Mouse (Mus musculus) MEL (cell line): ENCODE results near the gene Itgam. TPM values are rescaled to one million over a fixed set of nuclear protein-coding genes. Genes with fewer than 3 reads are reported as not detected.
A peak's percentile ranks its signal among the peaks of the same experiment; 100 is the strongest.

ENCODE experiments used
- DNase-seq: peaks from one replicate; pipeline ENCODE4 v3.0.0; 2011; ENCODE audit warnings: low read depth, low spot score
- H3K27ac ChIP-seq: 2 replicates; pipeline ENCODE4 v1.5.1; 2012; ENCODE audit warnings: low read depth, mild to moderate bottlenecking, control low read depth, low read length, moderate library complexity; ENCODE audit not compliant: control insufficient read depth
- H3K27me3 ChIP-seq, 2 experiments: fragments of 150-350 bp in 1 of 2; sonication (generic) in 1 of 2; 2 replicates each; pipeline ENCODE4 v1.6.1; 2012; ENCODE audit warnings: low read length in 2 of 2, mild to moderate bottlenecking in 2 of 2, improper control_type of control experiment in 1 of 2, moderate library complexity in 1 of 2; ENCODE audit not compliant: insufficient read depth in 2 of 2, control insufficient read depth in 1 of 2
- H3K36me3 ChIP-seq, 2 experiments: 2 replicates each; pipeline ENCODE4 v1.6.1; 2012 to 2014; ENCODE audit warnings: low read length in 2 of 2, improper control_type of control experiment in 1 of 2, inconsistent platforms in 1 of 2, mild to moderate bottlenecking in 1 of 2; ENCODE audit not compliant: insufficient read depth in 2 of 2, control insufficient read depth in 1 of 2
- H3K4me1 ChIP-seq, 2 experiments: fragments of 150-350 bp in 1 of 2; sonication (generic) in 1 of 2; 2 replicates each; pipeline ENCODE4 v1.6.1; 2012; ENCODE audit warnings: low read length in 2 of 2, improper control_type of control experiment in 1 of 2, mild to moderate bottlenecking in 1 of 2; ENCODE audit not compliant: insufficient read depth in 2 of 2, control insufficient read depth in 1 of 2
- H3K4me3 ChIP-seq, 2 experiments: fragments of 150-350 bp in 1 of 2; sonication (generic) in 1 of 2; 2 replicates each; pipeline ENCODE4 v1.5.1; 2012; ENCODE audit warnings: low read depth in 2 of 2, low read length in 2 of 2, mild to moderate bottlenecking in 2 of 2, moderate library complexity in 2 of 2, control low read depth in 1 of 2, improper control_type of control experiment in 1 of 2; ENCODE audit not compliant: control insufficient read depth in 1 of 2, insufficient read depth in 1 of 2
- H3K79me2 ChIP-seq: 2 replicates; pipeline ENCODE4 v1.6.1; 2012; ENCODE audit warnings: mild to moderate bottlenecking, low read length, moderate library complexity; ENCODE audit not compliant: control insufficient read depth, poor library complexity, insufficient read depth
- H3K9ac ChIP-seq: 2 replicates; pipeline ENCODE4 v1.6.1; 2012; ENCODE audit warnings: low read depth, mild to moderate bottlenecking, control low read depth, low read length, moderate library complexity; ENCODE audit not compliant: control insufficient read depth, poor library complexity, severe bottlenecking
- H3K9me3 ChIP-seq: fragments of 150-350 bp; sonication (generic); replicated peaks from 2 replicates; pipeline ENCODE4 v1.6.1; 2012; ENCODE audit warnings: mild to moderate bottlenecking, low read length, improper control_type of control experiment, moderate library complexity; ENCODE audit not compliant: insufficient read depth
- BHLHE40 ChIP-seq: IDR thresholded peaks from 2 replicates; pipeline ENCODE4 v1.6.1; 2012; ENCODE audit warnings: low read depth, mild to moderate bottlenecking, inconsistent platforms, low read length, improper control_type of control experiment, borderline replicate concordance
- CHD2 ChIP-seq: IDR thresholded peaks from 2 replicates; pipeline ENCODE4 v1.6.1; 2011; ENCODE audit warnings: low read length, improper control_type of control experiment
- JUND ChIP-seq: IDR thresholded peaks from 2 replicates; pipeline ENCODE4 v1.6.1; 2011; ENCODE audit warnings: low read depth, mild to moderate bottlenecking, improper control_type of control experiment, low read length
- MAFK ChIP-seq: IDR thresholded peaks from 2 replicates; pipeline ENCODE4 v1.6.1; 2011; ENCODE audit warnings: low read depth, mild to moderate bottlenecking, low read length, improper control_type of control experiment, borderline replicate concordance
- MEF2A ChIP-seq: IDR thresholded peaks from 2 replicates; pipeline ENCODE4 v1.6.1; 2014; ENCODE audit warnings: low read depth, mild to moderate bottlenecking, inconsistent platforms, low read length, improper control_type of control experiment; ENCODE audit not compliant: poor library complexity, insufficient replicate concordance, severe bottlenecking; ENCODE audit errors: extremely low read depth
- MYB ChIP-seq: IDR thresholded peaks from 2 replicates; pipeline ENCODE4 v1.6.1; 2011; ENCODE audit warnings: mild to moderate bottlenecking, low read depth, low read length, improper control_type of control experiment
- MYC ChIP-seq: IDR thresholded peaks from 2 replicates; pipeline ENCODE4 v1.6.1; 2011; ENCODE audit warnings: low read depth, mild to moderate bottlenecking, low read length, improper control_type of control experiment, moderate library complexity
- NRF1 ChIP-seq: IDR thresholded peaks from 2 replicates; pipeline ENCODE4 v1.6.1; 2014; ENCODE audit warnings: low read depth, mild to moderate bottlenecking, inconsistent platforms, low read length, improper control_type of control experiment, moderate library complexity; ENCODE audit not compliant: poor library complexity, insufficient read depth, severe bottlenecking
- POLR2A ChIP-seq, 2 experiments: IDR thresholded peaks; 2 replicates each; pipeline ENCODE4 v1.6.1; 2011 to 2012; ENCODE audit warnings: low read length in 2 of 2, mild to moderate bottlenecking in 2 of 2, control low read depth in 1 of 2, improper control_type of control experiment in 1 of 2, low read depth in 1 of 2, moderate library complexity in 1 of 2; ENCODE audit not compliant: control insufficient read depth in 1 of 2, insufficient read depth in 1 of 2, poor library complexity in 1 of 2
- RAD21 ChIP-seq: IDR thresholded peaks from 2 replicates; pipeline ENCODE4 v1.6.1; 2011; ENCODE audit warnings: mild to moderate bottlenecking, low read depth, low read length, improper control_type of control experiment
- SMC3 ChIP-seq: IDR thresholded peaks from 2 replicates; pipeline ENCODE4 v1.6.1; 2011; ENCODE audit warnings: low read depth, low read length, improper control_type of control experiment
- ZC3H11A ChIP-seq: IDR thresholded peaks from 2 replicates; pipeline ENCODE4 v1.6.1; 2012; ENCODE audit warnings: low read depth, mild to moderate bottlenecking, inconsistent platforms, low read length, improper control_type of control experiment
- polyA plus RNA-seq, 2 experiments: library from polyadenylated mRNA; stranded (reverse) in 1 of 2; unstranded in 1 of 2; fragments of >175 nt in 1 of 2; fragments of >200 nt in 1 of 2; gene quantifications; 2 replicates each; pipeline versions ENCODE4 v1.2.1 to v1.2.4; 2012; ENCODE audit warnings: low replicate concordance in 2 of 2, low read depth in 1 of 2; ENCODE audit not compliant: insufficient read length in 2 of 2, insufficient read depth in 1 of 2, missing spikeins in 1 of 2
- total RNA-seq: library from RNA; depleted of rRNA; stranded (reverse); fragments of 300-350 nt; gene quantifications from 2 replicates; pipeline ENCODE4 v1.2.3, GENCODE M21; 2012

Itgam gene
- total and polyA plus RNA-seq, 3 experiments: not detected

DNA sequence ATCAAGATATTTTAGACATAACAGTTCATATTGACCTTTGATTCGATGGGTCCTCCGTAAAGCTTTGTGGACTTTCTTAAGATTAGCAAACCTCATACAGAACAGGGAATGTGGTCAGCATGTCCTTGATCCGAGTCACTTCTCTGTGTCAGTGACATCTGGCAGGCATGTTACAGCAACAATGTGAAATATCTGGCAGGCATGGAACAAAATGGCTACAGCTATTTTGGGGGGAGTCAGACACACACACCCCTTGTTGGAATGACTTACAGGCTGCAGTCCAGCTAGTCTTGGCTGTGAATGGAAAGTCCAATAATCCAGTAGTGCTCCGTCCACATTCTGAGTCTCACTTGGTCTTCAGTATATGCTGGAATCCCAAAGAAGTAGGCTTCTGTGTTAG lies 38.9 kb upstream of the Itgam start:
- TF ChIP-seq POLR2A (IDR thresholded peaks at IDR 0.05; ENCODE audit: control insufficient read depth in 1 of 2, insufficient read depth in 1 of 2, low read depth in 1 of 2, low read length in 2 of 2, poor library complexity in 1 of 2) (no peak), SMC3 (no peak)
- Histone ChIP-seq H3K4me1 (peaks cover 0 to 4% of the 10 kb centered on the region in 2 experiments; a peak in 1 of 4 replicates), H3K4me3 (no peak overlapping the region), H3K36me3 (no peaks in the 10 kb centered on the region), H3K27ac (no peak overlapping the region), H3K79me2 (no peaks in the 10 kb centered on the region), H3K9me3 (no peaks in the 10 kb centered on the region), H3K9ac (no peak overlapping the region), H3K27me3 (no peaks in the 10 kb centered on the region)
- DNase-seq: no peak

GRCm38 (mm10) chr7:128024364-128024763 lies 38.1 kb upstream of the Itgam start:
- TF ChIP-seq ZC3H11A: no peak
- peak; percentile 60; the same call in 1 of the 2 replicates for TF ChIP-seq BHLHE40
- TF ChIP-seq, all 39 proteins: peak for 1
- Histone ChIP-seq H3K4me3 (no peak overlapping the region), H3K27ac (no peak overlapping the region), H3K4me1 (peaks cover 0 to 4% of the 10 kb centered on the region in 2 experiments; a peak in 1 of 4 replicates), H3K9ac (no peak overlapping the region), H3K27me3 (no peaks in the 10 kb centered on the region), H3K9me3 (no peaks in the 10 kb centered on the region), H3K79me2 (no peaks in the 10 kb centered on the region), H3K36me3 (no peaks in the 10 kb centered on the region)
- peak; percentile 38 for DNase-seq

DNA sequence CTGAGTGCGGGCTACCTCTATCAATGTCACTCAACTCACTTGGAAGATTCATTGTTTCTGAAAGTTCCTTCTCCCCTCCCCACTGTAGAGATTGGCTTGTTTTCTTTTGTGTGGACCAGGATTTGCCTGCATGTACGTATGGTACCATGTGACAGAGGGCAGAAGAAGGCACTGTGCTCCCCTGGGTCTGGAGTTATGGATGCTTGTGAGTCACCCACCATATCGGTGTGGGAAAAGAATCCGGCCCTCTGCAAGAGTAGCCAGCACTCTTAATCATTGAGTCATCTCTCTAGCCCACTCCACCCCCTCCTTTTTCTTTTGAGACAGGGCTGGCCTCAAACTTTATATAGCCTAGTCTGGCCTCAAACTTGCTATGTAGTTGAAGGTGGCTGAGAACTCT lies 37.5 kb upstream of the Itgam start:
- Histone ChIP-seq H3K4me1 (peaks cover 0 to 4% of the 10 kb centered on the region in 2 experiments; a peak in 1 of 4 replicates), H3K9me3 (no peaks in the 10 kb centered on the region), H3K79me2 (no peaks in the 10 kb centered on the region), H3K27ac (no peak overlapping the region), H3K27me3 (no peaks in the 10 kb centered on the region), H3K36me3 (no peaks in the 10 kb centered on the region), H3K9ac (no peak overlapping the region), H3K4me3 (no peak overlapping the region)
- no peak for DNase-seq
- no peak for TF ChIP-seq MEF2A
- no peak for TF ChIP-seq RAD21
- TF ChIP-seq SMC3: no peak
- no peak for TF ChIP-seq CHD2
- no peak for TF ChIP-seq MYC
- no peak for TF ChIP-seq NRF1
- no peak for TF ChIP-seq JUND
- no peak for TF ChIP-seq MYB
- TF ChIP-seq MAFK: no peak
